Mouse (Mus musculus) heart, postnatal 0 days (tissue): ENCODE results near the gene Syt16. TPM values are rescaled to one million over a fixed set of nuclear protein-coding genes. Genes with fewer than 3 reads are reported as not detected.

Experiments
- ATAC-seq: fragments of 200-750 bp; cut with Nextera tagmentation; 2 replicates; pipeline ENCODE4 v1.8.0; 2017; ENCODE audit warnings: low read depth, moderate number of reproducible peaks, moderate library complexity; ENCODE audit not compliant: insufficient read depth
- DNase-seq: peaks from one replicate; pipeline ENCODE4 v3.0.0-alpha.2; 2016; ENCODE audit warnings: low spot score
- H3K27ac ChIP-seq: fragments of 300-500 bp; sonication (generic); 2 replicates; pipeline ENCODE4 v1.5.1; 2014; ENCODE audit warnings: low read depth, mild to moderate bottlenecking
- H3K27me3 ChIP-seq: fragments of 300-500 bp; sonication (generic); 2 replicates; pipeline ENCODE4 v1.6.1; 2014; ENCODE audit warnings: low read length, mixed read lengths; ENCODE audit not compliant: control insufficient read depth, insufficient read depth
- H3K36me3 ChIP-seq: fragments of 300-500 bp; sonication (generic); replicated peaks from 2 replicates; pipeline ENCODE4 v1.6.1; 2014; ENCODE audit warnings: low read length, mixed read lengths; ENCODE audit not compliant: control insufficient read depth, insufficient read depth
- H3K4me1 ChIP-seq: fragments of 300-500 bp; sonication (generic); 2 replicates; pipeline ENCODE4 v1.6.1; 2014; ENCODE audit warnings: antibody characterized with exemption; ENCODE audit not compliant: control insufficient read depth, insufficient read depth
- H3K4me2 ChIP-seq: fragments of 300-500 bp; sonication (generic); 2 replicates; pipeline ENCODE4 v1.6.1; 2014; ENCODE audit warnings: low read depth, mild to moderate bottlenecking, low read length, moderate library complexity
- H3K4me3 ChIP-seq: fragments of 300-500 bp; sonication (generic); 2 replicates; pipeline ENCODE4 v1.5.1; 2014; ENCODE audit warnings: low read depth, low read length
- H3K9ac ChIP-seq: fragments of 300-500 bp; sonication (generic); replicated peaks from 2 replicates; pipeline ENCODE4 v1.6.1; 2014; ENCODE audit warnings: low read depth, low read length, mixed read lengths
- H3K9me3 ChIP-seq: fragments of 300-500 bp; sonication (generic); replicated peaks from 2 replicates; pipeline ENCODE4 v1.6.1; 2016; ENCODE audit warnings: low read length; ENCODE audit not compliant: control insufficient read depth
- CTCF ChIP-seq: IDR thresholded peaks from 2 replicates; pipeline ENCODE4 v1.5.1; 2016; ENCODE audit warnings: antibody characterized with exemption, control low read depth, low read depth
- EP300 ChIP-seq: IDR thresholded peaks from 2 replicates; pipeline ENCODE4 v1.6.1; 2016; ENCODE audit warnings: antibody characterized with exemption, low read depth
- WGBS: fragments of 180-500 bp; shearing (Covaris S2); extraction: QIAGEN DNeasy Blood & Tissue Kit; methylation state at CpG from one replicate; pipeline ENCODE4 v1.1.7; 2014; 5-methylcytosine and 5-hydroxymethylcytosine counted together
- polyA plus RNA-seq: library from polyadenylated mRNA; unstranded; fragments of >200 nt; fragmentation: Nextera tagmentation; extraction: Ambion mirVana; gene quantifications from 2 replicates; pipeline ENCODE4 v1.2.1, GENCODE M21; 2015
- total RNA-seq: library from RNA; depleted of rRNA; stranded (reverse); fragments of >200 nt; gene quantifications from 2 replicates; pipeline ENCODE4 v1.2.3, GENCODE M21; 2014; ENCODE audit warnings: low replicate concordance

Syt16 gene
- total and polyA plus RNA-seq, 2 experiments from 2014 or later, result 0.80 TPM; not detected in 1

DNA sequence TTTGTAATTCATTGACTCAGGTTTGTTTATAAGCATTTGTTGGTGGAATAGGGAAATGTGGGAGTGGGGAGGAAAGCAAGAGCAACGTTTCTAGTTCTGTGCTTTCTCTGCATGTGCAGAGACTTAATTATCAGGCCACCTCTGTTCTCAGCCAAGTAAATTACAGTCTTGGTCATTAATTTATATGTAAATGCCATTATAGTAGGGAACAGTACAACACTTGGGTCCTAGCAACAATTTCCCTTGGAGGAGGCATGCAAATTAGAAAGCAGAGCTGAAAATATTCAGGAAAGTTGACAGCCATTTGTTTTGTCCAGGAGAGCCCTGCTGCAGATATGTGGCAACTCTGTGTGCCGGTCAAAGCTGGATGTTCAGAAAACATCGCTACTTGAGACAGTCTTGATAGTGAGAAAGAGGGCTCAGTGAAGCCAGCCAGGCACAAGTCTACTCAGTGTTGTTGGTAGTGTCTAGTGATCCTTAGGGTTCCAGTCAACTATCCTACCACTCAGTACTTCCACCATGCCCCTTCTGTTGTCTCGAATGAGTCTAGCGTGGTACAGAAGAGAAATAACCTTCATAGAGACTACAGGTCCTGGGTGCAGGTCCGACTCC lies 205.1 kb downstream of the Syt16 start:
- Histone ChIP-seq H3K4me1 (no peaks in the 10 kb centered on the region), H3K9me3 (no peaks in the 10 kb centered on the region), H3K4me2 (no peak overlapping the region), H3K4me3 (no peak overlapping the region), H3K36me3 (no peaks in the 10 kb centered on the region), H3K27me3 (no peaks in the 10 kb centered on the region), H3K9ac (no peak overlapping the region), H3K27ac (no peak overlapping the region)
- 83% methylated on average over 6 of the region's 6 CpGs for WGBS
- TF ChIP-seq CTCF (no peak), EP300 (no peak)
- DNase-seq (no peak), ATAC-seq (no peak)

DNA sequence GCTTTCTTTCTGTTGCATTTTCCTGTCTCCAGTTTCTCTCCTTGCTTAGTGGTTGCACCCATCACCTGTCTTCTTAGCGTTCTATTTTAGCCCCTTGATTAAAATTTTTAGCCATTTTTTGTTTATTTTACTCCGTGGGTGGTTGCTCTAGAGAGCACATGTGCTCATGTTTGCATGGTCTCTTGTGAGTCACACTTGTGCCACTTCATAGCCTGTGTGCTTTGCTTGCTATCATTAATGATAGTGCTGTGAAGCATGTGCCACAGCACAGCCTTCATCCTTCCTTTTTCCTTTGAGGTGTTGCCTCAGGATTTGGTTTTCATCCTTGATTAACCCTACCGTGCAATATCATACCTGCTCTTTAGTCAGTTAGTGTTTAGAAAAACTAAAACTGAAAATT lies 214.7 kb downstream of the Syt16 start:
- Histone ChIP-seq H3K9ac (no peak overlapping the region), H3K4me1 (no peaks in the 10 kb centered on the region), H3K9me3 (no peaks in the 10 kb centered on the region), H3K36me3 (no peaks in the 10 kb centered on the region), H3K4me2 (no peak overlapping the region), H3K27me3 (no peaks in the 10 kb centered on the region), H3K4me3 (no peak overlapping the region), H3K27ac (no peak overlapping the region)
- WGBS, result 60% methylated on average over 3 of the region's 3 CpGs
- DNase-seq (no peak), ATAC-seq (no peak)
- TF ChIP-seq EP300, result no peak
- no peak for TF ChIP-seq CTCF

DNA sequence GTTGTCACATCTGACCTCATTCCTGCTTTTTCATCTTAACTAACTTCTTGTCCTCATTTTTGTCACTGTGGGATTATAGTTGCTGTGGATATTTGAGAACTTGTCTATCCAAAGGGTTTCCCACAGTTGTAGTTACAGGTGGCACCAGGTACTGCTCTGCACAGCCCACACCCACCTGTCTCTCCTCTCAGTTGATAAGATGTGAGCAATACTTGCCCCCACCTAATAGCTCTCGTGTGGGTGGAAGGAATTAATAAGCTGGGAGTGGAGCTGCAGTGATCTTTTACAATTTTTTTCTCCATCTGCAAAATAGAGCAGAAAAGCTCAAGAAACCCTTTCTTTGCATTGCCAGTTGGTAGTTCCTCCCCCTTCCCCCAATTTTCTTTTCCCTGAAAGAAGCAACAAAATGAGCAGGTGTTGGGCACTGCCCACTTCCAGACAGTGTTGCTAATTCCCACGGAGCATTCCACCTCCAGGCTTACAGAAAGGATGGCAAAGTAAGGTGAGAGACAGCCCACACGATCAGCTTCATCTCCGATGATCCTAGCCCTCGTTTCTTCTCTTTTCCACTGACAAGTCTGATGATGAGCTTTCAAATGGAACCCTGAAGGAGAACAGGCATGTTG lies 218.8 kb downstream of the Syt16 start:
- H3K36me3 ChIP-seq, result no peaks in the 10 kb centered on the region
- 60% methylated on average over 5 of the region's 5 CpGs for WGBS
- ATAC-seq, result no peak
- no peak overlapping the region for H3K9ac ChIP-seq
- DNase-seq, result no peak
- H3K27me3 ChIP-seq, result no peaks in the 10 kb centered on the region
- TF ChIP-seq CTCF (no peak), EP300 (no peak)
- no peaks in the 10 kb centered on the region for H3K4me1 ChIP-seq
- H3K9me3 ChIP-seq, result no peaks in the 10 kb centered on the region
- H3K4me2 ChIP-seq, result no peak overlapping the region
- no peak overlapping the region for H3K27ac ChIP-seq
- H3K4me3 ChIP-seq, result no peak overlapping the region

GRCm38 (mm10) chr12:74219909-74220308 lies 222.4 kb downstream of the Syt16 start:
- no peak overlapping the region for H3K9ac ChIP-seq
- H3K4me2 ChIP-seq, result no peak overlapping the region
- no peak overlapping the region for H3K4me3 ChIP-seq
- DNase-seq (no peak), ATAC-seq (no peak)
- no peaks in the 10 kb centered on the region for H3K27me3 ChIP-seq
- H3K9me3 ChIP-seq, result no peaks in the 10 kb centered on the region
- no peaks in the 10 kb centered on the region for H3K4me1 ChIP-seq
- no peaks in the 10 kb centered on the region for H3K36me3 ChIP-seq
- 50% methylated on average over 4 of the region's 4 CpGs for WGBS
- TF ChIP-seq EP300 (no peak), CTCF (no peak)
- H3K27ac ChIP-seq, result no peak overlapping the region

GRCm38 (mm10) chr12:74220651-74221050 lies 223.2 kb downstream of the Syt16 start:
- ATAC-seq, result no peak
- no peak for TF ChIP-seq EP300
- TF ChIP-seq CTCF, result no peak
- WGBS, result 58% methylated on average over 1 of the region's 1 CpGs

GRCm38 (mm10) chr12:74230808-74231207 lies 233.3 kb downstream of the Syt16 start:
- no peak for ATAC-seq
- Histone ChIP-seq H3K4me3 (no peak overlapping the region), H3K9ac (no peak overlapping the region), H3K4me2 (no peak overlapping the region), H3K9me3 (no peaks in the 10 kb centered on the region), H3K27ac (no peak overlapping the region), H3K36me3 (no peaks in the 10 kb centered on the region), H3K27me3 (no peaks in the 10 kb centered on the region), H3K4me1 (no peaks in the 10 kb centered on the region)
- TF ChIP-seq CTCF, result no peak
- no peak for TF ChIP-seq EP300
- 80% methylated on average over 10 of the region's 10 CpGs for WGBS
- DNase-seq, result no peak

More at GRCm38 (mm10) chr12:74220651-74221050, 223.2 kb downstream of the Syt16 start:
- no peaks in the 10 kb centered on the region for H3K4me1 ChIP-seq
- no peak for DNase-seq
- no peak overlapping the region for H3K4me3 ChIP-seq
- H3K27ac ChIP-seq, result no peak overlapping the region
- H3K9me3 ChIP-seq, result no peaks in the 10 kb centered on the region
- H3K4me2 ChIP-seq, result no peak overlapping the region
- no peak overlapping the region for H3K9ac ChIP-seq
- H3K36me3 ChIP-seq, result no peaks in the 10 kb centered on the region
- no peaks in the 10 kb centered on the region for H3K27me3 ChIP-seq
